Mouse (Mus musculus) E14TG2a.4 (cell line): ENCODE data around the gene Cir1.

ENCODE experiments used
- CTCF ChIP-seq: conservative IDR thresholded peaks from 2 replicates; pipeline ENCODE4 v1.5.1; 2014; ENCODE audit warnings: low read length
- NANOG ChIP-seq: IDR thresholded peaks from 2 replicates; pipeline ENCODE4 v1.6.1; 2014; ENCODE audit warnings: borderline replicate concordance, low read length, mixed read lengths

DNA sequence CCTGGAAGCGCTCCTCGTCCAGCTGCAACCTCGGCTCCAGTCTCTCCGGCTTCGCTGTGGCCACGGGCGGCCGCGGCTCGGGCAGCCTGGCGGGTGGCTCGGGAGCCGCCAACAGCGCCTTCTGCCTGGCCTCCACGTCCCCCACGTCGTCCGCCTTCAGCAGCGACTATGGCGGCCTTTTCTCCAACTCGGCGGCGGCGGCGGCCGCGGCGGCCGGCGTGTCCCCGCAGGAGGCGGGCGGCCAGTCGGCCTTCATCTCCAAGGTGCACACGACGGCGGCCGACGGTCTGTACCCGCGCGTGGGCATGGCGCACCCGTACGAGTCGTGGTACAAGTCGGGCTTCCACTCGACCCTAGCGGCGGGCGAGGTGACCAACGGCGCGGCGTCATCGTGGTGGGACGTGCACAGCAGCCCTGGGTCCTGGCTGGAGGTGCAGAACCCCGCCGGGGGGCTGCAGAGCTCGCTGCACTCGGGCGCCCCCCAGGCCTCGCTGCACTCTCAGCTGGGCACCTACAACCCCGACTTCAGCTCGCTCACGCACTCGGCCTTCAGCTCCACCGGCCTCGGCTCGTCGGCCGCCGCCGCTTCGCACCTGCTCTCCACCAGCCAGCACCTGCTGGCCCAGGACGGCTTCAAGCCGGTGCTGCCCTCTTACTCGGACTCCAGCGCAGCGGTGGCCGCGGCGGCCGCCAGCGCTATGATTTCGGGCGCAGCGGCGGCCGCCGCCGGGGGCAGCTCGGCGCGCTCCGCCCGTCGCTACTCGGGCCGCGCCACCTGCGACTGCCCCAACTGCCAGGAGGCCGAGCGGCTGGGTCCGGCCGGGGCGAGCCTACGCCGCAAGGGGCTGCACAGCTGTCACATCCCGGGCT, 39.0 kb downstream of the Cir1 start:
- TF ChIP-seq CTCF (no peak), NANOG (no peak)
